ENCODE assay signal across 8 mouse cellular contexts in the genomic region with DNA sequence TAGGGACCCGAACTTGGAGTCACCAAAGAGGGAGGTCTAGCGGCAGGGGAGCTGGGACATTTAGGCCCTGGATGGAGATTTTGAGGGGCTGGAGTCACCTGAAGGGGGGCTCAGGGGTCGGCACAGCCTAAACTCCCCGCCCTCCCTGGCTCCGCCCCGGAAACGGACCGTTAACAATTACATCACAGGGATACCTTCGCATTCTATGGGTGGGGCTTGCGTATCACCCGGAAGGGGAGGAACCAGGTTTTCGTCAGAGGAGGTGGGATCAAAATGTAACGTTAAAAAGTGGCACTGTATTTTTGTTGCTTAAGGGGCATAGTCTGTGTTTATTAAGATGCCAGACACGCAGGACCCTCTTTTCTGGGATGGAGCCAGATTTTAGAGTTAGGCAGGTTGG. TPM values are rescaled to one million over a fixed set of nuclear protein-coding genes. Genes with fewer than 3 reads are reported as not detected.
A peak's percentile ranks its signal among the peaks of the same experiment; 100 is the strongest.
DNase-seq lines count a peak whose midpoint lies in the region; ATAC-seq lines count a peak whose summit lies in the region.
"Not testable (repeated sequence)": the region's sequence is repeated elsewhere in the genome, so short reads cannot be mapped to it uniquely, and the experiment has no call there.

A gene (minus strand): TSS at position 246 of the 400 bp plus-strand sequence.

- not testable (repeated sequence) for H3K36me3 ChIP-seq in forebrain, embryonic 15.5 days; liver, embryonic 12.5 days

- not testable (repeated sequence) for H3K27me3 ChIP-seq in forebrain, embryonic 15.5 days; liver, embryonic 12.5 days (replicated peaks)

- 1% methylated on average over 12 of the region's 14 CpGs for WGBS in forebrain, embryonic 15.5 days
- WGBS in liver, embryonic 12.5 days (ENCODE audit: insufficient replicate concordance) = 5% methylated on average over 12 of the region's 14 CpGs

- H3K4me3 ChIP-seq in forebrain, embryonic 15.5 days = peak within 1 kb of the TSS; percentile 48
- H3K4me3 ChIP-seq in liver, embryonic 12.5 days = peak within 1 kb of the TSS; percentile 57

- peak within 1 kb of the TSS; percentile 52 for H3K4me2 ChIP-seq in forebrain, embryonic 15.5 days (replicated peaks)
- H3K4me2 ChIP-seq in liver, embryonic 12.5 days = peak within 1 kb of the TSS; percentile 71

- DNase-seq in CD8-positive naive resting alpha-beta T cell, adult 2 months (ENCODE audit: low read depth in 2 of 2, low spot score in 2 of 2) = peak; percentile 73 to 83
- peak; percentile 82 for DNase-seq in cerebellum, adult 11 months
- DNase-seq in heart, postnatal 14 days = peak; percentile 60 to 70
- peak; percentile 92 to 93 for DNase-seq in kidney, postnatal 36 days
- peak; percentile 74 for DNase-seq in neural tube, embryonic 10.5 days (ENCODE audit: extremely low spot score, low spot score)
- peak; percentile 70 to 77 for DNase-seq in spleen, postnatal 4 days (ENCODE audit: low spot score in 2 of 2)

- peak within 1 kb of the TSS; percentile 68 for H3K27ac ChIP-seq in forebrain, embryonic 15.5 days (replicated peaks)
- peak within 1 kb of the TSS; percentile 56; the same call in 1 of the 2 replicates for H3K27ac ChIP-seq in liver, embryonic 12.5 days

- not testable (repeated sequence) for ATAC-seq in forebrain, embryonic 15.5 days (replicated peaks); liver, embryonic 12.5 days

- peak within 1 kb of the TSS; percentile 46 for H3K9ac ChIP-seq in forebrain, embryonic 15.5 days (replicated peaks)
- H3K9ac ChIP-seq in liver, embryonic 12.5 days = not testable (repeated sequence)

- intact Hi-C loops in heart, postnatal 14 days (cut with DNase I) = not testable (repeated sequence)

- not testable (repeated sequence) for H3K4me1 ChIP-seq in forebrain, embryonic 15.5 days
- H3K4me1 ChIP-seq in liver, embryonic 12.5 days = peaks cover 12% of the 10 kb centered on the region

- not testable (repeated sequence) for H3K9me3 ChIP-seq in forebrain, embryonic 15.5 days; liver, embryonic 12.5 days (replicated peaks)

RNA-seq across cellular contexts. Expression of the gene that starts here (rescaled TPM):
- polyA plus RNA-seq in forebrain, embryonic 15.5 days (2015; fragmentation: Nextera tagmentation; extraction: Ambion mirVana) = 213 and 219 TPM in 2 replicates
- 10 to 100 TPM; 17.2 to 19.3 TPM for total RNA-seq in heart, postnatal 14 days (2021)
- polyA plus RNA-seq in liver, embryonic 12.5 days (2016; fragmentation: Nextera tagmentation; extraction: Ambion mirVana) = 9.8 and 10.3 TPM in 2 replicates

Comparison
In these comparisons a context has a peak if more than half of its experiments do, and no peak if none do; other contexts are left out.
1. RNA of the gene that starts here (polyA plus RNA-seq): 213 to 219 TPM in forebrain, embryonic 15.5 days; 9.8 to 10.3 TPM in liver, embryonic 12.5 days; every median in the first group is over 10 times any median in the second.
2. Peak in every context shown above with its lines, with median percentiles within 50 percentile points of each other: DNase-seq.